8 mouse cellular contexts compared by ENCODE assay signal in the genomic region with DNA sequence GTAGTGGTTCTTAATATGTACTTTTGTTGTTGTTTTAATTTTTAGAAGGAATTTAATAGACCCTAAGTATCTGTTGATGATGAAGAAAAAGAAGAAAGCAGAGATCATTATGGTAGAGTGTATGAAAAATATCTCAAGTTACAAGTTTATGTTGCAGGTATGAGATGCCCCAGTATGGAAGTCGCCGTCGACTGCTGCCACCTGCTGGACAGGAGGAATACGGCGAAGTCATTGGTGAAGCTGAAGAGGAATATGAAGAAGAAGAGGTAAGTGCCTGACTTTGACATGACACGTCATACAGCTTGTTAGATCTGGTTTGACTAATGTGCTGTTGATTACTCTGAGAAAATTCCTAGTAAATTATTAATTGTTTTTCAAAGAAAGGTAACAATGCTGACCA.
DNase-seq lines count a peak whose midpoint lies in the region; ATAC-seq and TF ChIP-seq lines count a peak whose summit lies in the region.

No protein-coding gene starts in this region.

- ATAC-seq in hindbrain, embryonic 13.5 days (ENCODE audit: low FRiP score) = no peak

- H3K36me3 ChIP-seq in heart, adult 2 months (ENCODE audit: control insufficient read depth, insufficient read depth, low read length) = no peaks in the 10 kb centered on the region
- H3K36me3 ChIP-seq in heart, embryonic 10.5 days = no peaks in the 10 kb centered on the region
- H3K36me3 ChIP-seq in testis, adult 2 months (ENCODE audit: control insufficient read depth, insufficient read depth, low read length) = no peaks in the 10 kb centered on the region
- H3K36me3 ChIP-seq in embryonic facial prominence, embryonic 10.5 days (replicated peaks) = no peaks in the 10 kb centered on the region
- no peaks in the 10 kb centered on the region for H3K36me3 ChIP-seq in hindbrain, embryonic 13.5 days

- TF ChIP-seq EP300 in heart, adult 2 months (IDR thresholded peaks at IDR 0.05; ENCODE audit: insufficient read depth, low read depth, low read length) = no peak

- no peak overlapping the region for H3K4me2 ChIP-seq in hindbrain, embryonic 13.5 days

- H3K27ac ChIP-seq in heart, adult 2 months = no peak overlapping the region
- no peak overlapping the region for H3K27ac ChIP-seq in heart, embryonic 10.5 days
- H3K27ac ChIP-seq in testis, adult 2 months (ENCODE audit: control insufficient read depth, insufficient read depth, low read depth, low read length) = no peak overlapping the region
- no peak overlapping the region for H3K27ac ChIP-seq in embryonic facial prominence, embryonic 10.5 days (replicated peaks)
- no peak overlapping the region for H3K27ac ChIP-seq in hindbrain, embryonic 13.5 days

- intact Hi-C loops in heart, adult 2 months (cut with DNase I) = no loop called here

- H3K4me1 ChIP-seq in heart, adult 2 months (ENCODE audit: control insufficient read depth, insufficient read depth, low read length) = no peaks in the 10 kb centered on the region
- no peaks in the 10 kb centered on the region for H3K4me1 ChIP-seq in heart, embryonic 10.5 days
- peaks cover 6% of the 10 kb centered on the region for H3K4me1 ChIP-seq in testis, adult 2 months (ENCODE audit: control insufficient read depth, insufficient read depth, low read length)
- H3K4me1 ChIP-seq in embryonic facial prominence, embryonic 10.5 days = peaks cover 3% of the 10 kb centered on the region
- H3K4me1 ChIP-seq in hindbrain, embryonic 13.5 days (replicated peaks) = no peaks in the 10 kb centered on the region

- 51% methylated on average over 6 of the region's 6 CpGs for WGBS in heart, adult 2 months
- 54% methylated on average over 6 of the region's 6 CpGs for WGBS in heart, embryonic 10.5 days
- 62% methylated on average over 6 of the region's 6 CpGs for WGBS in embryonic facial prominence, embryonic 10.5 days
- 65% methylated on average over 6 of the region's 6 CpGs for WGBS in hindbrain, embryonic 13.5 days

- no peaks in the 10 kb centered on the region for H3K79me2 ChIP-seq in heart, adult 2 months (replicated peaks; ENCODE audit: control insufficient read depth, insufficient read depth, low read length)

- TF ChIP-seq CTCF in heart, adult 2 months (IDR thresholded peaks at IDR 0.05) = peak; percentile 57
- TF ChIP-seq CTCF in testis, adult 2 months (IDR thresholded peaks at IDR 0.05; ENCODE audit: control insufficient read depth, insufficient read depth, insufficient replicate concordance, low read depth, low read length) = peak; percentile 62; the same call in 1 of the 2 replicates

- H3K9ac ChIP-seq in heart, adult 2 months (ENCODE audit: low read depth, low read length) = no peak overlapping the region
- H3K9ac ChIP-seq in hindbrain, embryonic 13.5 days = no peak overlapping the region

- no peak overlapping the region for H3K4me3 ChIP-seq in heart, adult 2 months
- no peak overlapping the region for H3K4me3 ChIP-seq in heart, embryonic 10.5 days
- no peak overlapping the region for H3K4me3 ChIP-seq in testis, adult 2 months (ENCODE audit: control insufficient read depth, low read depth, low read length)
- no peak overlapping the region for H3K4me3 ChIP-seq in embryonic facial prominence, embryonic 10.5 days
- H3K4me3 ChIP-seq in hindbrain, embryonic 13.5 days = no peak overlapping the region

- DNase-seq in heart, adult 2 months = no peak
- no peak for DNase-seq in heart, embryonic 10.5 days (ENCODE audit: low spot score)
- no peak for DNase-seq in testis, postnatal 14 days (ENCODE audit: low spot score)
- DNase-seq in embryonic facial prominence, embryonic 10.5 days (ENCODE audit: low spot score) = peak; percentile 24
- DNase-seq in thymus, postnatal 36 days = peak; percentile 12 to 13
- DNase-seq in yolk sac, embryonic 10.5 days (ENCODE audit: low spot score) = no peak

- no peaks in the 10 kb centered on the region for H3K9me3 ChIP-seq in heart, embryonic 10.5 days
- H3K9me3 ChIP-seq in embryonic facial prominence, embryonic 10.5 days = no peaks in the 10 kb centered on the region
- H3K9me3 ChIP-seq in hindbrain, embryonic 13.5 days = no peaks in the 10 kb centered on the region

- H3K27me3 ChIP-seq in heart, adult 2 months (ENCODE audit: control insufficient read depth, insufficient read depth, low read length) = no peaks in the 10 kb centered on the region
- no peaks in the 10 kb centered on the region for H3K27me3 ChIP-seq in heart, embryonic 10.5 days (ENCODE audit: insufficient read depth, poor library complexity, severe bottlenecking)
- H3K27me3 ChIP-seq in testis, adult 2 months (ENCODE audit: control insufficient read depth, insufficient read depth, low read length) = no peaks in the 10 kb centered on the region
- H3K27me3 ChIP-seq in embryonic facial prominence, embryonic 10.5 days (replicated peaks; ENCODE audit: low read depth, poor library complexity, severe bottlenecking) = no peaks in the 10 kb centered on the region
- H3K27me3 ChIP-seq in hindbrain, embryonic 13.5 days = no peaks in the 10 kb centered on the region

- TF ChIP-seq POLR2A in heart, adult 2 months (IDR thresholded peaks at IDR 0.05; ENCODE audit: insufficient read depth, low read depth, low read length) = no peak
- no peak for TF ChIP-seq POLR2A in testis, adult 2 months (IDR thresholded peaks at IDR 0.05; ENCODE audit: control insufficient read depth, low read depth, low read length)

Comparison
In these comparisons a context has a peak if more than half of its experiments do, and no peak if none do; other contexts are left out.
1. DNase-seq: peak in embryonic facial prominence, embryonic 10.5 days (single experiment) and thymus, postnatal 36 days (2 of 2); none in heart, adult 2 months (0 of 2), heart, embryonic 10.5 days (single experiment), testis, postnatal 14 days (single experiment) and yolk sac, embryonic 10.5 days (single experiment).